Mouse (Mus musculus) lung, adult 18-20 months (tissue): ENCODE measurements around the gene Knop1.

Source experiments
- DNase-seq, 2 experiments: peaks; one replicate each; pipeline ENCODE4 v3.0.0; 2022; ENCODE audit warnings: mixed read lengths in 2 of 2

Knop1 gene

DNA sequence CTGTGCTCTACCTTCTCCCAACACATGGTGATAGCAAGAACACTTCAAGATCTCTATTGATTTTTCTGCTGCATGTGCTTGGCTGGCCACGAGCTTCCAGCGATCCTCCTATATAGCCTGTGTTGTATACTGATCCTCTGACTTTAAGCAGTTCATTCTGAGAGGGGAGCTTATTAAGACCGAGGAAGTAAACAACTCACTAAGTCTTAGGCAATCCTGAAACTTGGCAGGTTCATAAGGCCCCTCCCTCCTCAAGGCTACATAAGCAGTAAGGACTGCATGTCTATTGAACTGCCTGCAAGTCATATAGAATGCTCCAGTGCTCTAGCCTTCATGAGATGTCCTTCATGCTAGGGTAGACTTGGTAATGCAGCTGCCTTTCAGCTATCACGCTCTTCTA is 9.7 kb downstream of the Knop1 start:
- DNase-seq: peak; percentile 38 to 67

DNA sequence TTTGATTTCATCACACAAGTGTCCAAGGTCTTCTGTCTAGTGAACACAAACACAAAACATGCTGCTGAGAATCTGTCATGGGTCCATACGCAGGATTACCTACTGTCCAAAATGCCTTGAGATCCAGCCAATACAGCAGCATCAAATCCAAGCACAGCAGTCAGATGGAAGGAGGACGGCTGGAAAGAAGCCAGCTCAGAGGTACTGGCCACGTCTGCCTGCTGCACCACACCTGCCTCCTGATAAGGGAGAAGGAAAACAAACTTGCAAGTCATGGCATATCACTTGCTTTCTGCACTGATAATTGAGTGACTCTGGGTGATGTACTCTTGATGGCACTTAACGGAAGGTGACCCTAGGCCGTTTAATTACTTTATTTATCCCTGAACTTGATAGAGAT is 10.9 kb downstream of the Knop1 start:
- DNase-seq: no peak

DNA sequence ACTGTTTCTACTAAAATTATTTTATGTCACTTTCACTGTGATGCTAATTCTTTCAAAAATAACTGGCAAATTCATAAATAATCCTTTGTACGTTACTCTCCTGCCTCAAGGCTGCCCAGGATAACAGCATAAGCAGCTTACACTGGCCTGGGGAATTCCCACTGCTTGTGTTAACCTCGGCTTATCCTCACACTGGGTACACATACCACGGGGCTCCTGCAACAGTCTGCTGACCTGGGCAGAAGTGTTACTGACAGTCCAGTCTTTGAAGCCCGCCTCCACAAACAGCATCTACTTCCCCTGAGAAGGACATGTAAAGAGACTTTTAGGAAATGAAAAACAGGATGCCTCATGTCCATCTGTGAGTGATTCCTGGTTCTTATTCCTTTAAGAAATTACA is 13.1 kb downstream of the Knop1 start:
- no peak for DNase-seq

DNA sequence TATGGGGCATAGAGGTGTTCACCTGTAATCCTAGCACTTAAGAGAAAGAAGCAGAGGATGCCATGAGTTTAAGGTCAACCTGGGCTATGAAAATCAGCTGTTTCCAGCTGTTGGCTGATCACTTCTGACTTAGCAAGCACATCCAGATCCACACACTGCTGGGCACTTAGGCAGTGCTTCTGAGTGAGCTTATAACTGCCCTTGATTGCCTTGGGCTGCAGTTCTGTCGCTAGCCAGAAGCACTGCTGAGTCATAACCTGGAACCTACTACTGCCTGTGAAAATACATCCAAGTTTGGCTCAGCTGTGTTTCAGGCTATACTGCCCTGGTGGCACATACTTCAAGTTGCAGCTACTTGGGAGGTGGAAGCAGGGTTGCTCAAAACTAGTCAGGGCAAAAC is 14.3 kb downstream of the Knop1 start:
- DNase-seq: no peak

DNA sequence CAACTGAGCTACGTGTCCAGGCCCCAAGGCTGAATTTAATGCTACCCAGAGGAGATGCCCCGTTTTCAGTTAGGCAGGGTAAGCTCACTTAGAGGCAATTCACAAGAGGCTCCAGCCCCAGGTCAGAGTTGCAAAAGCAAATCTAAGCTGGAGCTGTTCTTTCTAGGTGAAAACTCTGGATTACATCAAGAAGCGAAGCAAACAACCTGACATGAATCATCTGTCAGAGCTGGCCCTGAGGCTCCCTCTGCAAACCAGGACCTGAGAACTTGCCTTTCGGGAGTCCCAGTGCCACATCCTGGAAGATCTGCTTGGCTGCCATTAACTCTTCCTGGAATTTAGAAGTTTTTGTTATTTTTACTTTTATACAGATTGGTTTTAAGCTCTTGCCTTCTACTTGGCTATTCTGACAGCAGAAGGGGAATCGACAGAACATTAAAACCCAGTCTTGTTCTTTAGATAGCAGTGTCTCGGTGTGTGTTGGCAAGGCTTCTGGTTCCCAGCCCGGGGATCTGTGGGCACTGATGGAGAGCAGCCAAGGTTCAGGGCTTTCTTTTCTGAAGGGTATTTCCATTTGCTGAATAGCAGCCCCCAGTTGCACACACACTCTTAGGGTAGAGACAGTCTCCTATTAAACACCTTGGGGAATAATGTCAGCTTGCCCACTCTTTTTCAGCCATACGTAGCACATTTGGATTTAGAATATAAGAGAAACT is 14.9 kb downstream of the Knop1 start:
- DNase-seq: no peak

DNA sequence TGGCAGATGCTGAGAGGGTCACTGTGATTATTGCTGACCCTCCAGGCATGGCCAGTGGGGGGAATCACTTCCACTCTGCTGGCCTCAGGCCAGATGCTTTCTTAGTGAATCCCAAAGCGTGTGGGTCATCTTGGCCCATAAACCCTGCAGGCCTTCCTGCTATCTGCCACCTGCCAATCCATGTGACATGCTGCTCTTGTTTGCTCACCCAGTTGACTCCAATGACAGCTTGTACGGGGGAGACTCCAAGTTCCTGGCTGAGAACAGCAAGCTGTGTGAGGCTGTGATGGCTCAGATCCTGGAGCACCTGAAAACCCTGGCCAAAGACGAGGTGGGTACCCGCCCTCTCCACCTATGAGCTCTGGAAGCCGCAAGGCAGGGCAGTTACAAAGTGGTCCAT is 18.2 kb downstream of the Knop1 start:
- no peak for DNase-seq

DNA sequence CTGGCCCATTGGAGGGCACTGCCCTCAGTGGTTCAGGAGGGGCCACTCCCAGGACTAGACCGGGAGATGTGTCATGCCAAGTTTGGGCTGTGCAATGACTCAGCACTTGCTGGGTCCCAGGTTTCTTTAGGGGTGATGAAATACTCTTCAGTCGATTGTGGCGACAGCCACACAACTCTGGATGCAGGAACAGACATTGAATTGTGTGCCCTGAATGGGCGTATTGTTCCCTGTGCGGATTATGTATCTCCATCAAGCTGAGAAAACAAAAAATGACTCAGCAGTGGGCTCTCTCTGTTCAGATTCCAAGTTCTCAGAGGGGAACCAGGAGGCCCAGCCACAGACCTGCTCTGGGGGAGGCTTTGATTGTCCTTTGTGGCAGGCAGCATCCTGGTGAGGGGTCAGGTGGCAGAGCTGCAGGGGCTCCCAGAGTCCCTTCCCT is 28.1 kb downstream of the Knop1 start:
- peak; percentile 43 to 54 for DNase-seq

DNA sequence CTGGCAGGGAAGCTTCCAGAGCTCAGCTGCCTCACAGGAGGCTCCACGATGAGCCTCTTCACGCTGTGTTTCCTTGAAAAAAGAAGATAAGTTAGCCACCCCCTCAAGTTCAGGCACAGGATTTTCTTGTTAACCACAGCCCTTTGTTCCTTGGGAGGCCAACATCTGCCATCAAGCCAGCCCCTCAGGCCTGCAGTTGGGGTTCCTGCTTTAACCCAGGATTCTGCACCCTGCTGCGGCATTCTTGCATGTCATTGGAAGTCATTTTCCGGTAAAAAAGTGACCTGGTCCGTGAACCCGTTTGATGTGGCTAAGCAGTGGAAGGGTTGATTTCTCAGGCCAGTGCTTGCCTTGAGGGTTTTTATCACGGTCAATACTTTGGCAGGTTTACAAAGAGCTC is 31.6 kb downstream of the Knop1 start:
- no peak for DNase-seq

DNA sequence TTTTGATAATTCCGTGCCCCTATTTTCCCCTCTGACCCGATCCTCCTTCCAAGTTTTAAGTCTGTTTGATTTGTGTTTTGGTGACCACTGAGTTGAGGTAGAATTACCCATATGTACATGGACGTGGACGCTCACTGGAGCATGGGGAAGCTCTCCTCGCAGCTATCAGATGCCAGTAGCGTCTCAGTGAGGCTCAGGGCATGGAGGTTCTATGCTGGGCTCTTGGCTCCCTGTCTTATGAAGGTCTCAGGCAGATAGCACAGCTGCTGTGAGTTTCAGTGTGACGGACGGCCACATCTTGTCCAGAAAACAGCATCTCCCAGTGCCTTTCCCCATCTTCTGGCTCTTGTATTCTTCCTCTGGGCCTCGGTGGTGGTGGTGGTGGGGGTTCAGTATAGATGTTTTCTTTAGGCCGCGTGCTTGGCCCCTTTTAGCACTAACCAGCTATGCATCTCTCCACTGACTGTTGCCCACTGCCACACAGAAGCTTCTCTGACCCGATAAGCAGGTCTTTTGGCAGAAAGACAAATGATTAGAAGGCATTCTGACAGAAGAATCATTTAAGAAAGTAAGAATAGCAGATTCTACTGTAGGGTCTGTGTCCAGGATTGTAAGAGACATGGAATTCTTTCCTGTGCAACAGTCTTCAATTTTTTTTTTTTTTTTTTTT is 34.0 kb downstream of the Knop1 start:
- no peak for DNase-seq

DNA sequence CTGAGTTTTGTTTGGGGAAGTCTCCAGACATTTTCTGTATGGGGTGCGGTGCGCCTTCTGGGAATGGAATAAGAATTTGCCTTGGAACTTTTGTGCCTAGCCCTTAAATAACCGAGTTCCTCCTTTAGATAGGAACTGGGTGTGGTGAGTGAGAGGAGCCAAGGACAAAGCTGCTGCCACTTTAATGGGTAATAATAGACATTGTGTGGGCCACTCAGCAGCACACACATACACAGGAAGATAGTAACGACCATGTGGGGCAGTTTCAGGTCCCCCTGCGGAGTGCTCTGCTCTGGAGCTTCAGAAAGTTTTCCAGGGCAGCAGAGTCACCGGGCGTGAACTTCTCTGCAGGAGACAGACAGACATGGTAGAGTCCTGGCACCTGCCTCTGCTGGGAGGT is 34.7 kb downstream of the Knop1 start:
- DNase-seq: peak; percentile 15 to 31

DNA sequence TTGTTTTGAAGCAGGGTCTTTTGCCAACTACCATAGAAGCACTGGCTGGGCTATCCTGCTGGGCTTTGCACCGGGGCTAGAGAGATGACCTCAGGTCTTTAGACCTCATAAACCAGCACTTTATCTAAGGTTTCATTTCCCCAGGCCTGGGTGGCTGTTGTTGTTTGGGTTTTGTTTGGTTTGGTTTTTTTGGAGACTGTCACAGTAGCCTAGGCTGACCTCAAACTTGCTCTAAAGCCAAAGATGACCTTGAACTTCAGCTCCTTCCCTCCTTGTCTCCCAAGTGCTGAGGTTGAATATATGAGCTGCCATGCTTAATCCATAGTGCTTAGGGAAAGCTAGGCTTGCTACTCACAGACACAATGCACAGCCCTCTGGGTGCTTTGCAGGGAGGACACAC is 36.4 kb downstream of the Knop1 start:
- DNase-seq: no peak

DNA sequence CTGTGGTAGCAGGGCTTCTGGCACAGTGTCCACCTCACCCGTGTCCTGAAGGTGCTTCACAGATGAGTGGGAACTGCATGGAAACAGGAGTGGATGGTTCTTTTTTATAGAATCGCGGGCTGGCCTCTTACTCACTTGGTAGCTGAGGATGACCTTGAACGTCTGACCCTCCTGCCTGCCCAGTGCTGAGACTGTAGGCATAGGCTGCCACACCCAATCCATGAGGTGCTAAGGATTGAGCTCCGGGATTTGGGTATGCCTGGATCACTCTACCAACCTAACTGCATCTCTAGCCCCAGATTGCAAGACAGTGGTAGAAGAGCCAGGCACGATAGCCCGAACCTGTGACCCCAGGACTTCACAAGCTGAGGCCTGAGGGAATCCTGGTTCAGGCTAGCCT is 38.3 kb downstream of the Knop1 start:
- DNase-seq: no peak

DNA sequence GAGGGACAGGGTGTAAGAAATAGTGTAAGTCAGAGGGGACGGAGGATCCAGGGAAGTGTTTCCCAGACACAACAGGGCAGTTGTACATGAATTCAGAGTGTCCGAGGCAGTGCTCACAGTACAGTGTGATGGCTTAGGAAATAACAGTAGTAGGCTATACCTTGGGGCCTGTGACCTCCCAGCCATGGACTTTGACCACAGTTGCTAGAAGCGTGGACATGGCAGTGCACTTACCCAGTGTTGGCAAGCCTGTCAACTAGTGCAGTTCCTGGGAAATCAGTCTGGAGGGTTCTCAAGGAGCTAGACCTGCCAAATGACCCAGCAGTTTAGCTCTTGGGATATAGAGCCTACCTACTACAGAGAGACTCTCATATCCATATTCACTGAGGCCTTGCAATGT is 39.8 kb downstream of the Knop1 start:
- no peak for DNase-seq

DNA sequence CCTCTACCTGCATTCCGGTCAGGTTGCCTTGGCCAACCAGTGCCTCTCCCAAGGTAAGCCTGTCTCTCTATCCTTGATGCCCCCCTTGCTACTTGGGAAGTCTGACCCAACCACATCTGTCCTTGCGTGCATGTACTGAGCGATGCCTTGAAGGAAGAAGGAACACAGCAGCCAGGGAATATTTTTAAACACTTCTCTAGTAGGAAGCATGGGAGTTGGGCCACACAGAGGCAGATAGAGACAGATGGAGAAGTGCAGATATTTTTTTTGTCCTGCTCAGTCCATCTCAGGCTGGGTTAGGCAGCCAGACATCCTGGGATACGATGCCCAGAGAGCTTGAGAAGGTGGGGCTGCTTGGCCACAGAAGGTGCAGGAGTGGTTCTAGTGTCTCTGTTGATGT is 42.5 kb downstream of the Knop1 start:
- DNase-seq: no peak

DNA sequence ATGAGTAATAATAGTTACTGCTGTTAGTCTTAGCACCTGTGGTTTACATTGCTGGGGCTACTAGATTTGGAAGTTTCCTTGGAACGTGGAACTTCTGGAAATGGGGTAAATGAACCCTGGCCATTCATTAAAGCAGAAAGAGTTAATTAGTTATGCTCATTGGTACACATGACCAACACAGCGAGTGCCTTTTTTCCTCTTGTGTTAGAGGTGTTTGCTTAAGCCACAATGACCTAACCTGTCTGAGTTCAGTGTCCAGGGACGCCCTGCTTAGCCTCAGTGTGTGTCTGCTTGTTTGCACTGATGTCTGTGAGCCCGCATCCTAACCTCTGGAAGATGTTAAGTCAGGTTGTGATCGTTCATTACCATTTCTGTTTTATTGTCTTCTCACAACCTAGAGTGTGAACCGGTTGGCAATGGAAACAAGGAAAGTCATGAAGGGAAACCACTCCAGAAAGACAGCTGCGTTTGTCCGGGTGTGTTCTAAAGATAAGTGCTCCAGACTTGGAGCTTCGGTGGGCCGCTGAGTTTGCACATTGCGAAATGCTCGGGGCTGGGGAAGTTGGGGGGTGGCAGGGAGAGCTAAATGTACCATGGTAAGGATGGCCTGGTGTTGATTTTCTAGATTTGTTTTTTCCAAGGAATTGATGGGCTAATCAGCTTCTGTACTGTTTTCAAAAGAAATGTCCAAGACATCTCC is 44.5 kb downstream of the Knop1 start:
- no peak for DNase-seq

DNA sequence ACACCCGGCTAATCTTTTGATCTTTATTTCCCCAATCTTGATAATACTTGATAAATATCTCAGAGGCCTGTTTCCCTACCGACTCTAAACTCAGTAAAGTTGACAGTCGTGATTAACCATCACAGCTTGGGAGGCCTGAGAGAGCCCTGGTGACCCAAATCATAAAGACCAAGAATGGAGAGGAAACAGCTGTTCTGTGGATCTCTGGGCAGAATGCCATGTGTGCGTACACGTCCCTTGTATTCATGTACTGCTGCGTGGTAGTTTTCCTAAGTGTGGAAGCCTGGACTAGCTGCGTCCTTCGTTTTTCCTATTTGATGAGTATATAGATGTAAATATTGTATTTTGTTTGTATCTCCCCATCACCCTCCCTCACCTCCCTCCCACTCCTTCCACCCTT is 48.2 kb downstream of the Knop1 start:
- no peak for DNase-seq

DNA sequence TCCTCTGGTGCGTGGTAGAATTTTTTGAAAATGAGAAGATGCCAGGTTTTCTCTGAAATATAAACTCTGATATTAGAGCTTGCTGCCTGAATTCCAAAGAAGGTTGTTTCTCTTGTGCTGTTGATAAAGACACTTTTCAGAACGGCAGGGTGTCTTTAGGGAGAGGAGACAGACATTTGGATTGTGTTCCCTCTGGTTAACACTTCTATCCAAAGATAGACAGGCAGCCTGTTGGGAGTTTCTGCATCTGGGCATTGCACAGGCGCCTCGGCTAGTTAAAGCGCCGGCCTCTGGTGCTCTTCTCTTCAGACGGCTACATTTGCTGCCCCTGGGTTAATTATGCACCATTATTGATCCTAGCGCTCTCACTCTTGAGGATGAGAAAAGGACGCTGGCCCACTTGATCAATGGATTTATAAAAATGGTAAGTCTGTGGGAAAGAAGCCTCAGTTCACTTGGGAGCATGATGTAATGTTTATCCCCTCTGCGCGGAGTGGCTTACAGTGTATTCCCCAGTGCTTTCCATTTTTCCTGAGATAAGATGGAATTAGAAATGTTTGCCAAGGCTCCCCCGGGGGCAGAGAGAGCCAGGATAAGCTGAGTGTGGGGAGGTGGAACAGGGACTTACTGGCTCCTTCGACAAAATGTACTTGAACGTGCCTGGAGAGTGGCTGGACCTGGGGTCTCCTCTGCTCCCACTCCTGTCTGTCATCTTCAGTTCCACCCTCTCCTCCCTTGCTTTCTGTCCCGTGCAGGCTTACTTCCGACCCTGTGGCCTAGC is 49.2 kb downstream of the Knop1 start:
- DNase-seq: no peak

DNA sequence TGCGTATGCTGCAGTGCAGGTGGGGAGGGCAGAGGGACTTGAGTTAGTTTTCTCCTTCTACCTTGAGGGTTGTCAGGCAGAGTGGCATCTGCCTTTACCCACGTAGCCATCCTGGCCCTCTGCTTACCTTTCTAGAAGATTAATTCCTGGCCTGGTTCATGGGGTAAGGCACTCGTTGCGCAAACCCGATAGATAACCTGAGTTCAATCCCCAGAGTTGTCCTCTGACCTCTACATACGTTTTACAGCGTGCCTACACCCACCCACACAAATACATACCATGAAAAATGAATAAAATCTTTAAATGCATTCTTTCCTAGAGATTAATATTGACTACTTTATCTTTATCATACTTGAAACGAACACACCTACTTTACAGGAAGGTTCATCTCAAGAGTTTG is 52.6 kb downstream of the Knop1 start:
- no peak for DNase-seq

DNA sequence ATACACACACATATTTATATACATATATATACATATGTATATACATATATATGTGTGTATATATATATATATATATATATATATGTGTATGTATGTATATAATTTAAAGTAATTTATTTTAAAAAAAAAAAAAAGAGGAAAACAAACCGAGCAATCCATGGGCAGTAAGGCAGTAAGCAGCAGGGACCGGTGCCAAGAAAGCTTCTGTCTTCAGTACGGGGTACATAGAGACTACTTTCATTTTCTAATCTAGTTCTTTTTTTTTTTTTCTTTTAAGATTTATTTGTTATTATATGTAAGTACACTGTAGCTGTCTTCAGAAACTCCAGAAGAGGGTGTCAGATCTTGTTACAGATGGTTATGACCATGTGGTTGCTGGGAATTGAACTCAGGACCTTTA is 54.3 kb downstream of the Knop1 start:
- DNase-seq: no peak

DNA sequence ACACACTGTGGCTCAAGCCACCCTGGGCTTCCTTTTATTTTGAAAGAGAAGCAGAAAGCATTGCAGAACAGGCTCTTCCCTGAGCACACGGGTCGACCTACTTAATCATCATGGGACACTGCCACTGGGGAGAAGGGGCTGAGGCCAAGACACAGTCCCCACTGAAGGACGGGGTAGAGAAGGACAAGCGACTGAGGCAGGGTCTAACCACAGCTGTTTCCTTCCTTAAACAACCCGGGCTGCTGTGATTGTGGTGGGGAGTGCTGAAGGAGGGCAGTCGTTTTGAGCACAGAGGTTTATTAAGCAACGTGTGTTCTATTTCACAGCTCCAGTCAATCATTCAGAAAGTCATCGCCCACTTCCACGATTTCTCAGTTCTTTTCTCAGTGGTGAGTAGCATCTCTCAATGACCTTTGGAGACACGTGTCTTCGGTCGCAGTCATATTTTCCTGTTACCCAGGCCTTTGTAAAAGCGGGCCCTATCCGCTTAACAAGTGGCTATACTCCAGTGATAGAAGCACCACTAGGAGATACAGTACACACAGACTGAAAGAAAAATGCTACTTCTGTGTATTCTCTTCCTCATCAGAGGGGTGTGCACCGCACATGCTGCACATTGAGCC is 55.8 kb downstream of the Knop1 start:
- no peak for DNase-seq

DNA sequence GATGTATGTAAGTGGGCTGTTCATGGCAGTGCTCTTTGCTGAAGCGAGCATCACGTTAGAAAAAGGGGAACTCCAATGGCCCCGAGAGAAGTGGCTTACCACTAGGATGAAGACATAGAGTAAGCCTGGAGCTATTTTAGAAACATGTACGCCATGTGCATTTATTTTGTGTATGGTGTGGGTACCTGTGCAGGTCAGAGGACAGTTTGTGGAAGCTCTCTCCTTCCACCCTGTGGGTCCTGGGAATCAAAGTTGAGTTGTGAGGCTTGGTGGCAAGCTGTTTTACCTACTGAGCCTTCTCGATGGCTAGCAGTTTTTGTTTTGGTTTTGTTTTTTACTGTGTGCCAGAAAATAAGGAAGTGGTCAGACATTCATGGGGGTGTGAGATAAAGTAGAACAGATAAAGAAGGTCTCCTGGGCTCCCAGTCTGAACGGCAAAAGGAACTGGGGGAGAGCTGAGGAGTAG is 57.9 kb downstream of the Knop1 start:
- no peak for DNase-seq

DNA sequence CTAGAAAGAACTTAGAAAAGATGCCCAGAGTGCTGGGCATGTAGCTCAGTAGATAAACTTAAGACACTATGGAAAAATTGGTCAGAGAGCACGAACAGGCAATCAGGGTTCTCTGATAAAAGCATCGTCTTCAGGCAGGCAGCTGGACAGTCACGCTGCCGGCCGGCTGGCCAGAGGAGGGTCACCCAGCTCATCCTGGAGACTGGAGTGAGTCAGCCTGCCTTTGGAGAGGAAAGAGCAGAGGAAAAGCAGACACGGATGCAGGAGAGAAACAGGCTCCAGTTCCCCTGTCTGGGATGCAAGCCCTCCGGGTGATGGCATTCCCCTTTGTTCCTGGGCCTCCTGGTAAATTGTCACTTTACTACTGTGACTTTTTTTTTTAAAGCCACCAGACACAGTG is 58.5 kb downstream of the Knop1 start:
- no peak for DNase-seq

DNA sequence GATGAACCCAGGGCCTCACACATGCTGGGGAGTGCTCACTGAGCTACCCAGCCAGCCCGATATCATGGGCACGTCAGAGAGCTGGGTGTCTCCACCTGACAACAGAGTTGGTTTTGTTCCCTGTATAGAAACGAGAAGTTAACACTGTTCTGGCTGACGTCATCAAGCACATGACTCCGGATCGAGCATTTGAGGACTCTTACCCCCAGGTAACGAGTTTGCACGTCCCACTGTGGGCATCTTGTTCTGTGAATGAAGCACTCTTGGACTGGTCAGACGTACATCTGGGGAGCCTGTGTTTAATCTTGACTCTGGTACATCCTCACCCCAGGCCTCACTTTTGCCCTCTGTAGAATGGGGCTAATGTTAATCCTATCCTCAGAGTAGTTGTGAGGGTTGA is 59.2 kb downstream of the Knop1 start:
- no peak for DNase-seq
